Mouse (Mus musculus) hindbrain, postnatal 0 days (tissue): ENCODE results near the gene Trmt61a. TPM values are rescaled to one million over a fixed set of nuclear protein-coding genes. Genes with fewer than 3 reads are reported as not detected.
"Not testable (repeated sequence)": the region's sequence is repeated elsewhere in the genome, so short reads cannot be mapped to it uniquely, and the experiment has no call there.

ENCODE experiments used
- ATAC-seq: fragments of 200-750 bp; cut with Nextera tagmentation; 2 replicates; pipeline ENCODE4 v1.8.0; 2017; ENCODE audit warnings: mild to moderate bottlenecking, moderate TSS enrichment, moderate library complexity
- DNase-seq: peaks from one replicate; pipeline ENCODE4 v3.0.0-alpha.2; 2015; ENCODE audit warnings: low spot score
- H3K27ac ChIP-seq: fragments of 300-500 bp; sonication (generic); 2 replicates; pipeline ENCODE4 v1.5.1; 2014; ENCODE audit warnings: mild to moderate bottlenecking
- H3K27me3 ChIP-seq: fragments of 300-500 bp; sonication (generic); 2 replicates; pipeline ENCODE4 v1.6.1; 2014; ENCODE audit warnings: low read length, mixed read lengths; ENCODE audit not compliant: insufficient read depth
- H3K36me3 ChIP-seq: fragments of 300-500 bp; sonication (generic); 2 replicates; pipeline ENCODE4 v1.6.1; 2014; ENCODE audit warnings: low read length, mixed read lengths; ENCODE audit not compliant: insufficient read depth
- H3K4me1 ChIP-seq: fragments of 300-500 bp; sonication (generic); 2 replicates; pipeline ENCODE4 v1.6.1; 2014; ENCODE audit warnings: antibody characterized with exemption, low read length, mixed read lengths; ENCODE audit not compliant: insufficient read depth
- H3K4me2 ChIP-seq: fragments of 300-500 bp; sonication (generic); 2 replicates; pipeline ENCODE4 v1.6.1; 2014; ENCODE audit warnings: low read depth, mild to moderate bottlenecking, low read length, moderate library complexity, mixed read lengths
- H3K4me3 ChIP-seq: fragments of 300-500 bp; sonication (generic); 2 replicates; pipeline ENCODE4 v1.5.1; 2014; ENCODE audit warnings: low read length
- H3K9ac ChIP-seq: fragments of 300-500 bp; sonication (generic); replicated peaks from 2 replicates; pipeline ENCODE4 v1.6.1; 2014; ENCODE audit warnings: mild to moderate bottlenecking, low read length, moderate library complexity, mixed read lengths
- H3K9me3 ChIP-seq: fragments of 300-500 bp; sonication (generic); 2 replicates; pipeline ENCODE4 v1.6.1; 2016; ENCODE audit warnings: low read length, mixed read lengths
- CTCF ChIP-seq: IDR thresholded peaks from 2 replicates; pipeline ENCODE4 v1.5.1; 2016; ENCODE audit warnings: antibody characterized with exemption, control low read depth, low read depth
- WGBS: fragments of 180-500 bp; shearing (Covaris S2); extraction: QIAGEN DNeasy Blood & Tissue Kit; methylation state at CpG from one replicate; pipeline ENCODE4 v1.1.7; 2014; 5-methylcytosine and 5-hydroxymethylcytosine counted together
- polyA plus RNA-seq: library from polyadenylated mRNA; unstranded; fragments of >200 nt; fragmentation: Nextera tagmentation; extraction: Ambion mirVana; gene quantifications from 2 replicates; pipeline ENCODE4 v1.2.1, GENCODE M21; 2015
- total RNA-seq: library from RNA; depleted of rRNA; stranded (reverse); fragments of >200 nt; gene quantifications from 2 replicates; pipeline ENCODE4 v1.2.3, GENCODE M21; 2014

Gene Trmt61a
- total and polyA plus RNA-seq, 2 experiments from 2014 or later = 9.2 to 29.7 TPM

GRCm38 (mm10) chr12:111708181-111708580, 30.3 kb downstream of the Trmt61a start:
- H3K9ac ChIP-seq = no peak overlapping the region
- no peak overlapping the region for H3K4me2 ChIP-seq
- H3K4me1 ChIP-seq = peaks cover 9% of the 10 kb centered on the region
- H3K4me3 ChIP-seq = no peak overlapping the region
- peaks cover 24% of the 10 kb centered on the region for H3K36me3 ChIP-seq
- H3K27me3 ChIP-seq = no peaks in the 10 kb centered on the region
- ATAC-seq = no peak
- WGBS = 61% methylated on average over 4 of the region's 4 CpGs
- TF ChIP-seq CTCF = peak; percentile 22; the same call in 1 of the 2 replicates
- H3K27ac ChIP-seq = peak overlapping the region; percentile 22; the same call in 1 of the 2 replicates
- no peak for DNase-seq
- no peaks in the 10 kb centered on the region for H3K9me3 ChIP-seq

GRCm38 (mm10) chr12:111710091-111710490, 32.2 kb downstream of the Trmt61a start:
- Histone ChIP-seq H3K9ac (no peak overlapping the region), H3K4me2 (no peak overlapping the region), H3K36me3 (peaks cover 24% of the 10 kb centered on the region), H3K4me1 (peaks cover 9% of the 10 kb centered on the region), H3K4me3 (no peak overlapping the region), H3K9me3 (no peaks in the 10 kb centered on the region), H3K27ac (no peak overlapping the region), H3K27me3 (no peaks in the 10 kb centered on the region)
- no peak for ATAC-seq
- no peak for DNase-seq
- WGBS = 94% methylated on average over 10 of the region's 10 CpGs
- TF ChIP-seq CTCF = no peak

- H3K9ac ChIP-seq = peak overlapping the region; percentile 97
- peak overlapping the region; percentile 87 for H3K27ac ChIP-seq
- TF ChIP-seq CTCF = no peak
- H3K27me3 ChIP-seq = no peaks in the 10 kb centered on the region
- H3K4me2 ChIP-seq = peak overlapping the region; percentile 91
- DNase-seq = no peak
- no peak; the same call in 1 of the 2 replicates for ATAC-seq
- WGBS = under 1% methylated on average over 33 of the region's 33 CpGs
- H3K36me3 ChIP-seq = peaks cover 24% of the 10 kb centered on the region
- H3K9me3 ChIP-seq = no peaks in the 10 kb centered on the region
- H3K4me3 ChIP-seq = peak overlapping the region; percentile 98
- peaks cover 9% of the 10 kb centered on the region for H3K4me1 ChIP-seq
These were observed 34.6 kb downstream of the Trmt61a start for GRCm38 (mm10) chr12:111712476-111712875.

- Histone ChIP-seq H3K4me3 (peak within 1 kb of the TSS; percentile 98), H3K9ac (peak within 1 kb of the TSS; percentile 97), H3K27ac (peak within 1 kb of the TSS; percentile 87), H3K4me2 (peak within 1 kb of the TSS; percentile 91), H3K27me3 (no peaks in the 10 kb centered on the region), H3K9me3 (no peaks in the 10 kb centered on the region), H3K4me1 (peaks cover 9% of the 10 kb centered on the region), H3K36me3 (peaks cover 24% of the 10 kb centered on the region)
- WGBS = 1% methylated on average over 64 of the region's 86 CpGs
- DNase-seq (peak; percentile 97), ATAC-seq (peak; percentile 96)
- no peak for TF ChIP-seq CTCF
These were observed 35.2 kb downstream of the Trmt61a start, which contains the start of the genes Bag5 and Apopt1 for GRCm38 (mm10) chr12:111713004-111713651. Bag5 (minus strand) TSS chr12:111713257. Apopt1 (plus strand) TSS chr12:111713261.

- peak overlapping the region; percentile 97; the same call in 1 of the 2 replicates for H3K9ac ChIP-seq
- H3K4me3 ChIP-seq = peak overlapping the region; percentile 98
- 79% methylated on average over 6 of the region's 6 CpGs for WGBS
- not testable (repeated sequence) for ATAC-seq, H3K27ac ChIP-seq, H3K27me3 ChIP-seq, DNase-seq, H3K9me3 ChIP-seq
- peak overlapping the region; percentile 91 for H3K4me2 ChIP-seq
- H3K4me1 ChIP-seq = peaks cover 13% of the 10 kb centered on the region
- peaks cover 24% of the 10 kb centered on the region for H3K36me3 ChIP-seq
These were observed 36.0 kb downstream of the Trmt61a start for GRCm38 (mm10) chr12:111713880-111714279.

GRCm38 (mm10) chr12:111716505-111716904, 38.6 kb downstream of the Trmt61a start:
- Histone ChIP-seq H3K4me1 (peaks cover 11% of the 10 kb centered on the region), H3K4me3 (no peak overlapping the region), H3K36me3 (no peaks in the 10 kb centered on the region), H3K27ac (no peak overlapping the region), H3K4me2 (no peak overlapping the region), H3K9ac (no peak overlapping the region), H3K27me3 (no peaks in the 10 kb centered on the region), H3K9me3 (no peaks in the 10 kb centered on the region)
- ATAC-seq = no peak
- 93% methylated on average over 7 of the region's 7 CpGs for WGBS
- no peak for DNase-seq
- no peak for TF ChIP-seq CTCF

GRCm38 (mm10) chr12:111718656-111719055, 40.8 kb downstream of the Trmt61a start:
- Histone ChIP-seq H3K4me2 (0 out of 2 replicates have a peak overlapping the region, but pooled peaks have one; percentile 5), H3K9ac (0 out of 2 replicates have a peak overlapping the region, but pooled peaks have one; percentile 17), H3K4me3 (no peak overlapping the region), H3K27ac (peak overlapping the region; percentile 74), H3K36me3 (no peaks in the 10 kb centered on the region), H3K4me1 (peaks cover 4% of the 10 kb centered on the region; the same call in 1 of the 2 replicates), H3K27me3 (no peaks in the 10 kb centered on the region), H3K9me3 (no peaks in the 10 kb centered on the region)
- ATAC-seq = no peak; the same call in 1 of the 2 replicates
- no peak for TF ChIP-seq CTCF
- 20% methylated on average over 8 of the region's 8 CpGs for WGBS
- DNase-seq = peak; percentile 53
